Mouse (Mus musculus) midbrain, embryonic 16.5 days (tissue): ENCODE measurements at regions not wholly inside any gene's neighbourhood (a gene's known extent, or its start where the extent isn't known, plus 50 kb on each side); places are given as distances from the start of the nearest gene placed in this dataset.
A peak's percentile ranks its signal among the peaks of the same experiment; 100 is the strongest.

Source experiments
- ATAC-seq: fragments of 200-750 bp; cut with Nextera tagmentation; 2 replicates; pipeline ENCODE4 v1.8.0; 2017; ENCODE audit warnings: moderate TSS enrichment
- H3K27ac ChIP-seq: fragments of 300-500 bp; sonication (generic); 2 replicates; pipeline ENCODE4 v1.5.1; 2014; ENCODE audit warnings: mild to moderate bottlenecking, low read length, mixed read lengths
- H3K27me3 ChIP-seq: fragments of 300-500 bp; sonication (generic); 2 replicates; pipeline ENCODE4 v1.6.1; 2014; ENCODE audit warnings: low read depth, low read length, mixed read lengths; ENCODE audit not compliant: control insufficient read depth, insufficient read depth
- H3K36me3 ChIP-seq: fragments of 300-500 bp; sonication (generic); 2 replicates; pipeline ENCODE4 v1.6.1; 2014; ENCODE audit warnings: mild to moderate bottlenecking, low read length, moderate library complexity, mixed read lengths; ENCODE audit not compliant: control insufficient read depth, insufficient read depth
- H3K4me1 ChIP-seq: fragments of 300-500 bp; sonication (generic); 2 replicates; pipeline ENCODE4 v1.6.1; 2014; ENCODE audit warnings: mild to moderate bottlenecking, low read length, mixed read lengths; ENCODE audit not compliant: control insufficient read depth, insufficient read depth
- H3K4me2 ChIP-seq: fragments of 300-500 bp; sonication (generic); 2 replicates; pipeline ENCODE4 v1.6.1; 2014; ENCODE audit warnings: mild to moderate bottlenecking, low read length, mixed read lengths
- H3K4me3 ChIP-seq: fragments of 300-500 bp; sonication (generic); 2 replicates; pipeline ENCODE4 v1.5.1; 2014; ENCODE audit warnings: low read depth, mild to moderate bottlenecking, low read length, moderate library complexity, mixed read lengths
- H3K9ac ChIP-seq: fragments of 300-500 bp; sonication (generic); 2 replicates; pipeline ENCODE4 v1.6.1; 2014; ENCODE audit warnings: low read depth, low read length, mixed read lengths
- H3K9me3 ChIP-seq: fragments of 300-500 bp; sonication (generic); replicated peaks from 2 replicates; pipeline ENCODE4 v1.6.1; 2014; ENCODE audit warnings: mild to moderate bottlenecking, low read length, mixed read lengths; ENCODE audit not compliant: control insufficient read depth, poor library complexity, severe bottlenecking
- WGBS: fragments of 180-500 bp; shearing (Covaris S2); extraction: QIAGEN DNeasy Blood & Tissue Kit; methylation state at CpG from one replicate; pipeline ENCODE4 v1.1.7; 2014; 5-methylcytosine and 5-hydroxymethylcytosine counted together

DNA sequence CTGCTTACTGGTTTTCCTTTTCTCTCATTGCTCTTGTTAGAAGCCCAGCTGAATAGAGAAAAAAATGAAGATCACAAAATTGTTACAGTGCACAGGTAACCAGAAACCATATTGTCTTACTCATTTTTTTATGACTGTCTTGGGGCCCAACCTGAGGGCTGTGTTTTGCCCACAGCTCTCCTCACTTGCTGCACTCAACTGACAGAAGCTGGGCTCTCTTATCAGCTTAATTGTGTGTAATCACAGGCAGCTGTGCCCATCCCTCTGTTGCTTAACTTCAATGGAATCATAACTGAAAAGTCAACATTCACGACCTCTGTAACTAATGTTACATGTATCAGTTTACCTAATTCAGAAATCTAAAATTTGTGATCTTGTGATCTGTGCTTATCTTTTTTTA lies 95.1 kb upstream of the Ankrd50 start:
- H3K4me3 ChIP-seq, result no peak overlapping the region
- no peak overlapping the region for H3K4me2 ChIP-seq
- H3K36me3 ChIP-seq, result no peaks in the 10 kb centered on the region
- H3K9ac ChIP-seq, result no peak overlapping the region
- 76% methylated on average over 1 of the region's 1 CpGs for WGBS
- H3K27me3 ChIP-seq, result no peaks in the 10 kb centered on the region
- H3K27ac ChIP-seq, result no peak overlapping the region
- no peaks in the 10 kb centered on the region for H3K9me3 ChIP-seq
- H3K4me1 ChIP-seq, result no peaks in the 10 kb centered on the region
- ATAC-seq, result no peak

DNA sequence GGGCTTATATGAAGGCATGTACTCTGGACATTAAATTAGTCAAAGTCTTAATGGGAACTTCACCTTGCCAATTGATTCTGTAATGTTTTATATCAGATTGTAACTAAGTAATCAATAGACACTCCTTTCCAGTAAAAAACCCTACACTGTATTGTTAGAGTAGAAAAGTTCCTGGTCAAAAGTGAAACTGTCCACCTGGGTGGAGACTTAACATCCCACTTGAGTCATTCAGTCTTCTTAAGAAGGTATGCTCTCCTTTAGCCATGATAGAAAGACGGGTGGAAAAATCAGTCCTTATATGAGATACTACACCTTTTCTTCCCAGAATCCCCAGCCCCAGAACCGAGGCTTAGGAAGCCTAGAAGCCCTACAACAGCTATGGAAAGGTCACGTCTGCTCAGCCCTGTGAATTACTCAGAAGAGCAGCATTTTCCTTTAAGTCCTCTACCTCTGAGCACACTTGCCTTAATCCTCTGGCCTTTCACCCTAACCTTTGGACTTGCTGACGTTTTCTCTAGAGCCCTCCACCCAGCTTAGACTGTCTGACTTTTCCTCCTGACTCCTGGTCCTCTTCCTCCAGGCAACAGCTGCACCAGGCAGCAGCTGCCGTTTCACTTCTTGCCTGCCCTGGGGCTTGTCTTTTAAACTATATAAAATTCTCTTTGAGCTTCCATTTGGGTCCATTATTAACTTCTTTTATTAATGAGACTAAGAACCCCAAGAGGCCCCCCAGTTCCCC lies 93.4 kb upstream of the Ankrd50 start:
- no peak for ATAC-seq
- H3K27ac ChIP-seq, result no peak overlapping the region
- no peaks in the 10 kb centered on the region for H3K4me1 ChIP-seq
- no peak overlapping the region for H3K4me2 ChIP-seq
- 30% methylated on average over 5 of the region's 5 CpGs for WGBS
- H3K9ac ChIP-seq, result no peak overlapping the region
- H3K36me3 ChIP-seq, result no peaks in the 10 kb centered on the region
- H3K9me3 ChIP-seq, result no peaks in the 10 kb centered on the region
- H3K4me3 ChIP-seq, result no peak overlapping the region
- H3K27me3 ChIP-seq, result no peaks in the 10 kb centered on the region

DNA sequence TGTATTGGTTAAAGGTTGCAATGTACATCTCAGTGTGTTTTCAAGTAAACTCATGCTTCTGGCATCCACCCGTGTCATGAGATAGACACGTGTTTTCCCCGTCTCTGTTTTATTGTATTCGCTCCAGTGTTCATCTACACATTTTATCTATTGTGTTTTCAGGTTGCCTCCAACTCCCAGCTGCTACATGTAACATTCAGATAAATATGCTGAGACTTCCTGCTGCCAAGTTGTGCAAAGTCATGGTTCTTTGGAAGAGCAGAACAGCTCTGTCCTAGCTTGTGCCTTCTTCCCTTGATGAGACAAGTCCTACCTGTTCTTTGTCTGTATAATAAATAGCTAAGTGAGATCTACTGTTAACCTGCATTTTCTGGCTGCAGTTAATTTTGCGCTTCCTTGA lies 89.0 kb upstream of the Ankrd50 start:
- ATAC-seq, result no peak
- WGBS, result 93% methylated on average over 5 of the region's 5 CpGs
- no peaks in the 10 kb centered on the region for H3K9me3 ChIP-seq
- H3K36me3 ChIP-seq, result no peaks in the 10 kb centered on the region
- no peak overlapping the region for H3K4me2 ChIP-seq
- no peak overlapping the region for H3K9ac ChIP-seq
- H3K27me3 ChIP-seq, result no peaks in the 10 kb centered on the region
- H3K4me1 ChIP-seq, result peaks cover 8% of the 10 kb centered on the region
- no peak overlapping the region for H3K4me3 ChIP-seq
- H3K27ac ChIP-seq, result no peak overlapping the region

- no peak overlapping the region for H3K9ac ChIP-seq
- no peak for ATAC-seq
These were observed 87.5 kb upstream of the Ankrd50 start for GRCm38 (mm10) chr3:38572159-38572558.

DNA sequence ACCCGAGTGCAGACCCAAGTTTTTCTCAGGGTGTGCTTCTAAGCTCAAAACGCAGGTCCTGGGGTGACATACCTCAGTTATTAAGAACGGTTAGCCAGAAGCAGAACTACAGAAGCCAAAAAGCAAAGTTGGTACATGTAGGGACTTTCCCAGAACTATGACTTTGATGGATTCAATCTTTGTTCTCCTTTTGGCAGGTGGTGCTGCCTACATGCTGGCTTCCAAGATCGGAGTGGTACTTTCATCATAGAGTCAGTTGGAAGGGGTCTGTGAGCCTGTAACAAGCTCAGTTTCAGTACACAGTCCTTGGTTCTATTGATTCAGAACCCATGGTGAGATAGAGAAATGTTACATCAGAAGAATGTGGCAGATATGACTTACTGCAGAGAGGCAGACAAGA lies 86.6 kb upstream of the Ankrd50 start:
- 84% methylated on average over 4 of the region's 4 CpGs for WGBS

More at GRCm38 (mm10) chr3:38572159-38572558, 87.5 kb upstream of the Ankrd50 start:
- Histone ChIP-seq H3K4me2 (no peak overlapping the region), H3K27ac (no peak overlapping the region), H3K4me1 (peaks cover 18% of the 10 kb centered on the region), H3K27me3 (no peaks in the 10 kb centered on the region), H3K9me3 (no peaks in the 10 kb centered on the region), H3K4me3 (no peak overlapping the region), H3K36me3 (no peaks in the 10 kb centered on the region)
- 65% methylated on average over 3 of the region's 3 CpGs for WGBS

DNA sequence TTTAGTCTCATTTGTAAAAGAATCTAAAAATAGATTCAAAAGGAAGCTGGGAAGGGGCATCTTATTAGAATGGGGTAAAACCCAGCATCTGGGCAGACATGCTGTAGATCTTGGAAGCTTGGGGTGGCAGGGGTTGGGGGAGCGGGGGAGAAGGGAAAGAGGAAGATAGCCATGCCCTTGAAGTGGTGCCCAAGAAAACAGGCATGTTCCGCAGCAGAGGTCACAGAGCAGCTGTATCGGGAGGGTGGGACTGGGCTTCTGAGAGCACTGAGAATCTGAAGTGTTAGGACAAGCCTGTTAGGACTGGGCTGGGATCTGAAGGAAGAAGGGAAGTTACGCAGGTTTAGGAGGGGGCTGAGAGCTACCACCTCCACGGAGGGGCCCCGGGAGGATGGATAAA lies 84.4 kb upstream of the Ankrd50 start:
- no peaks in the 10 kb centered on the region for H3K9me3 ChIP-seq
- H3K36me3 ChIP-seq, result no peaks in the 10 kb centered on the region
- H3K9ac ChIP-seq, result no peak overlapping the region
- ATAC-seq, result no peak
- no peak overlapping the region for H3K27ac ChIP-seq
- no peaks in the 10 kb centered on the region for H3K27me3 ChIP-seq
- H3K4me1 ChIP-seq, result peaks cover 24% of the 10 kb centered on the region
- no peak overlapping the region for H3K4me3 ChIP-seq
- H3K4me2 ChIP-seq, result no peak overlapping the region
- WGBS, result 53% methylated on average over 6 of the region's 6 CpGs

More for the DNA sequence above, 86.6 kb upstream of the Ankrd50 start:
- Histone ChIP-seq H3K36me3 (no peaks in the 10 kb centered on the region), H3K27me3 (no peaks in the 10 kb centered on the region), H3K4me2 (no peak overlapping the region), H3K9me3 (no peaks in the 10 kb centered on the region), H3K27ac (no peak overlapping the region), H3K4me3 (no peak overlapping the region), H3K9ac (no peak overlapping the region), H3K4me1 (peaks cover 19% of the 10 kb centered on the region)
- ATAC-seq, result no peak

- peak; percentile 73 for ATAC-seq
- no peak overlapping the region for H3K27ac ChIP-seq
- no peak overlapping the region for H3K9ac ChIP-seq
- H3K4me3 ChIP-seq, result no peak overlapping the region
- no peaks in the 10 kb centered on the region for H3K36me3 ChIP-seq
- WGBS, result 4% methylated on average over 2 of the region's 2 CpGs
- no peaks in the 10 kb centered on the region for H3K27me3 ChIP-seq
- H3K9me3 ChIP-seq, result no peaks in the 10 kb centered on the region
- H3K4me2 ChIP-seq, result no peak overlapping the region
- peaks cover 24% of the 10 kb centered on the region for H3K4me1 ChIP-seq
These were observed 83.9 kb upstream of the Ankrd50 start for GRCm38 (mm10) chr3:38568596-38568975.

DNA sequence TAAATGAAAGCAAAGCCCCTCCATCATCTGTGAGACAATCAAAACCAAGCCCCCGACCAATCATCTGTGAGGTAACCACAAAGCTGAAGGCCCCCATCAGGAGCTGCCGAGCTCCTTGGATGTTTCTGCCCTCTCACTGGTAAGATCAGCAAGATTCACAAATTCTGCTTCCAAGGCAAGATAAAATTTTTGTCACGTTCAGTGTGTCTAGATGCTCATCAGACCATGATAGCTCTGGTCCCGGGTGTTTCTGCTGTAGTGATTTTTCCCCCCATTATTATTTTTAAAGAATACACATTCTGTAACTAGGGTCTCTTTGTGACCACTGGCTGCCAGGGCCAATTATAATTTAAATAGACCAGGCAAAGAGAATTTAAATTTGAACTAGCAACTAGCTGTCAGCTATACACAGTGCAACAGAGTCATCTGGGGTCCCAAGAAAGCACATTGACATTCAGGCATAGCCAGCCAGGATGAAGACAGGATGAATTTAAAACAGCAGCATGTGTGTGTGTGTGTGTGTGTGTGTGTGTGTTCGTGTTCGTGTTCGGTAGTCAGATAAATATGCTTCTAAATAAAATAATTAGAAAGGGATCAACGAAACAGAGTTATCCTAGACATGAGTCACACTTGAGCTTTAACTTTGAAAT lies 83.4 kb upstream of the Ankrd50 start:
- peak overlapping the region; percentile 46; the same call in 1 of the 2 replicates for H3K27ac ChIP-seq

GRCm38 (mm10) chr3:38566576-38566975 lies 81.9 kb upstream of the Ankrd50 start:
- no peak overlapping the region for H3K27ac ChIP-seq
- H3K9ac ChIP-seq, result no peak overlapping the region
- no peaks in the 10 kb centered on the region for H3K27me3 ChIP-seq
- no peak for ATAC-seq
- WGBS, result 96% methylated on average over 2 of the region's 2 CpGs
- H3K9me3 ChIP-seq, result no peaks in the 10 kb centered on the region
- H3K4me1 ChIP-seq, result peaks cover 24% of the 10 kb centered on the region
- H3K4me2 ChIP-seq, result no peak overlapping the region
- H3K4me3 ChIP-seq, result no peak overlapping the region
- H3K36me3 ChIP-seq, result no peaks in the 10 kb centered on the region

More for the DNA sequence above, 83.4 kb upstream of the Ankrd50 start:
- Histone ChIP-seq H3K9ac (no peak overlapping the region), H3K9me3 (no peaks in the 10 kb centered on the region), H3K4me3 (no peak overlapping the region), H3K4me1 (peaks cover 24% of the 10 kb centered on the region), H3K4me2 (no peak overlapping the region), H3K36me3 (no peaks in the 10 kb centered on the region), H3K27me3 (no peaks in the 10 kb centered on the region)
- ATAC-seq, result peak; percentile 81
- WGBS, result 14% methylated on average over 8 of the region's 8 CpGs
